Mouse (Mus musculus): Measurements from ENCODE around the gene Gzmm. TPM values are rescaled to one million over a fixed set of nuclear protein-coding genes. Genes with fewer than 3 reads are reported as not detected.

Gzmm gene
- polyA plus RNA-seq, 1 experiment from 2014 or later: 0.84 TPM

- Histone ChIP-seq H3K36me3 (ENCODE audit: insufficient read depth) (peaks cover 24% of the 10 kb centered on the region), H3K27ac (ENCODE audit: low read depth) (peak within 1 kb of the TSS; percentile 72), H3K27me3 (ENCODE audit: insufficient read depth, low read length) (no peaks in the 10 kb centered on the region), H3K4me1 (ENCODE audit: insufficient read depth) (peaks cover 7% of the 10 kb centered on the region), H3K4me2 (peak within 1 kb of the TSS; percentile 76), H3K9ac (peak within 1 kb of the TSS; percentile 80), H3K9me3 (ENCODE audit: low read depth, low read length) (no peaks in the 10 kb centered on the region), H3K4me3 (ENCODE audit: low read depth, low read length) (peak within 1 kb of the TSS; percentile 79)
- TF ChIP-seq CTCF (IDR thresholded peaks at IDR 0.05; ENCODE audit: low read depth): peak; percentile 15; the same call in 1 of the 2 replicates
- peak; percentile 99 for DNase-seq
- WGBS: under 1% methylated on average over 78 of the region's 84 CpGs
- peak; percentile 94 for ATAC-seq (ENCODE audit: insufficient read depth)
Measured at GRCm38 (mm10) chr10:79681591-79682245, 7.1 kb upstream of the Gzmm start, which contains the start of gene Cdc34. Cdc34 (plus strand) TSS chr10:79682195.

GRCm38 (mm10) chr10:79682551-79682915, 6.3 kb upstream of the Gzmm start:
- H3K4me1 ChIP-seq (ENCODE audit: insufficient read depth): peaks cover 7% of the 10 kb centered on the region
- peak overlapping the region; percentile 80 for H3K9ac ChIP-seq
- DNase-seq (no peak), ATAC-seq (ENCODE audit: insufficient read depth) (peak; percentile 3; the same call in 1 of the 2 replicates)
- WGBS: 0% methylated on average over 10 of the region's 10 CpGs
- H3K9me3 ChIP-seq (ENCODE audit: low read depth, low read length): no peaks in the 10 kb centered on the region
- peak overlapping the region; percentile 72 for H3K27ac ChIP-seq (ENCODE audit: low read depth)
- peaks cover 32% of the 10 kb centered on the region for H3K36me3 ChIP-seq (ENCODE audit: insufficient read depth)
- no peak for TF ChIP-seq CTCF (IDR thresholded peaks at IDR 0.05; ENCODE audit: low read depth)
- peak overlapping the region; percentile 79 for H3K4me3 ChIP-seq (ENCODE audit: low read depth, low read length)
- H3K4me2 ChIP-seq: peak overlapping the region; percentile 72
- no peaks in the 10 kb centered on the region for H3K27me3 ChIP-seq (ENCODE audit: insufficient read depth, low read length)

- ATAC-seq (ENCODE audit: insufficient read depth) (no peak), DNase-seq (peak; percentile 75)
- peak overlapping the region; percentile 72 for H3K4me2 ChIP-seq
- peak overlapping the region; percentile 80 for H3K9ac ChIP-seq
- no peaks in the 10 kb centered on the region for H3K9me3 ChIP-seq (ENCODE audit: low read depth, low read length)
- H3K36me3 ChIP-seq (ENCODE audit: insufficient read depth): peaks cover 37% of the 10 kb centered on the region
- H3K27me3 ChIP-seq (ENCODE audit: insufficient read depth, low read length): no peaks in the 10 kb centered on the region
- TF ChIP-seq CTCF (IDR thresholded peaks at IDR 0.05; ENCODE audit: low read depth): peak; percentile 58
- H3K4me1 ChIP-seq (ENCODE audit: insufficient read depth): peaks cover 7% of the 10 kb centered on the region
- H3K27ac ChIP-seq (ENCODE audit: low read depth): peak overlapping the region; percentile 72
- H3K4me3 ChIP-seq (ENCODE audit: low read depth, low read length): peak overlapping the region; percentile 79
- 4% methylated on average over 10 of the region's 10 CpGs for WGBS
Measured at GRCm38 (mm10) chr10:79682916-79683582, 5.8 kb upstream of the Gzmm start.

- H3K4me3 ChIP-seq (ENCODE audit: low read depth, low read length): peak overlapping the region; percentile 79
- no peak for TF ChIP-seq CTCF (IDR thresholded peaks at IDR 0.05; ENCODE audit: low read depth)
- H3K4me1 ChIP-seq (ENCODE audit: insufficient read depth): peaks cover 7% of the 10 kb centered on the region
- peak overlapping the region; percentile 80 for H3K9ac ChIP-seq
- H3K36me3 ChIP-seq (ENCODE audit: insufficient read depth): peaks cover 46% of the 10 kb centered on the region
- no peaks in the 10 kb centered on the region for H3K27me3 ChIP-seq (ENCODE audit: insufficient read depth, low read length)
- no peaks in the 10 kb centered on the region for H3K9me3 ChIP-seq (ENCODE audit: low read depth, low read length)
- no peak overlapping the region for H3K27ac ChIP-seq (ENCODE audit: low read depth)
- H3K4me2 ChIP-seq: peak overlapping the region; percentile 72
- 90% methylated on average over 6 of the region's 6 CpGs for WGBS
- no peak for ATAC-seq (ENCODE audit: insufficient read depth)
- no peak for DNase-seq
Measured at GRCm38 (mm10) chr10:79683726-79684640, 4.8 kb upstream of the Gzmm start.

GRCm38 (mm10) chr10:79684770-79685600, 3.8 kb upstream of the Gzmm start:
- Histone ChIP-seq H3K9me3 (ENCODE audit: low read depth, low read length) (no peaks in the 10 kb centered on the region), H3K9ac (no peak overlapping the region), H3K27ac (ENCODE audit: low read depth) (no peak overlapping the region), H3K36me3 (ENCODE audit: insufficient read depth) (peaks cover 56% of the 10 kb centered on the region), H3K4me2 (no peak overlapping the region), H3K4me1 (ENCODE audit: insufficient read depth) (peaks cover 7% of the 10 kb centered on the region), H3K4me3 (ENCODE audit: low read depth, low read length) (no peak overlapping the region), H3K27me3 (ENCODE audit: insufficient read depth, low read length) (no peaks in the 10 kb centered on the region)
- WGBS: 89% methylated on average over 25 of the region's 25 CpGs
- no peak for DNase-seq
- ATAC-seq (ENCODE audit: insufficient read depth): no peak
- no peak for TF ChIP-seq CTCF (IDR thresholded peaks at IDR 0.05; ENCODE audit: low read depth)

- no peak for TF ChIP-seq CTCF (IDR thresholded peaks at IDR 0.05; ENCODE audit: low read depth)
- no peak overlapping the region for H3K27ac ChIP-seq (ENCODE audit: low read depth)
- no peaks in the 10 kb centered on the region for H3K27me3 ChIP-seq (ENCODE audit: insufficient read depth, low read length)
- H3K36me3 ChIP-seq (ENCODE audit: insufficient read depth): peaks cover 56% of the 10 kb centered on the region
- no peak overlapping the region for H3K9ac ChIP-seq
- H3K4me3 ChIP-seq (ENCODE audit: low read depth, low read length): no peak overlapping the region
- no peak overlapping the region for H3K4me2 ChIP-seq
- ATAC-seq (ENCODE audit: insufficient read depth) (no peak), DNase-seq (no peak)
- H3K4me1 ChIP-seq (ENCODE audit: insufficient read depth): peaks cover under 1% of the 10 kb centered on the region; the same call in 1 of the 2 replicates
- H3K9me3 ChIP-seq (ENCODE audit: low read depth, low read length): no peaks in the 10 kb centered on the region
- 87% methylated on average over 2 of the region's 2 CpGs for WGBS
Measured at GRCm38 (mm10) chr10:79686219-79686618, 2.6 kb upstream of the Gzmm start.

Measured in lung, embryonic 14.5 days (tissue).